Mouse (Mus musculus) splenic B cell, adult 2 months (primary cell): Measurements from ENCODE around the gene Sox30.

Experiments
- DNase-seq: peaks from one replicate; pipeline ENCODE4 v3.0.0-alpha.2; 2011; ENCODE audit warnings: low read depth, low spot score
- H3K27me3 ChIP-seq: 2 replicates; pipeline ENCODE4 v1.6.1; 2012; ENCODE audit warnings: mild to moderate bottlenecking, low read length, moderate library complexity, mixed read lengths; ENCODE audit not compliant: control insufficient read depth, poor library complexity, insufficient read depth, severe bottlenecking
- H3K36me3 ChIP-seq: 2 replicates; pipeline ENCODE4 v1.6.1; 2012; ENCODE audit warnings: mild to moderate bottlenecking, low read length, moderate library complexity, mixed read lengths; ENCODE audit not compliant: control insufficient read depth, poor library complexity, insufficient read depth, severe bottlenecking

Gene Sox30

DNA sequence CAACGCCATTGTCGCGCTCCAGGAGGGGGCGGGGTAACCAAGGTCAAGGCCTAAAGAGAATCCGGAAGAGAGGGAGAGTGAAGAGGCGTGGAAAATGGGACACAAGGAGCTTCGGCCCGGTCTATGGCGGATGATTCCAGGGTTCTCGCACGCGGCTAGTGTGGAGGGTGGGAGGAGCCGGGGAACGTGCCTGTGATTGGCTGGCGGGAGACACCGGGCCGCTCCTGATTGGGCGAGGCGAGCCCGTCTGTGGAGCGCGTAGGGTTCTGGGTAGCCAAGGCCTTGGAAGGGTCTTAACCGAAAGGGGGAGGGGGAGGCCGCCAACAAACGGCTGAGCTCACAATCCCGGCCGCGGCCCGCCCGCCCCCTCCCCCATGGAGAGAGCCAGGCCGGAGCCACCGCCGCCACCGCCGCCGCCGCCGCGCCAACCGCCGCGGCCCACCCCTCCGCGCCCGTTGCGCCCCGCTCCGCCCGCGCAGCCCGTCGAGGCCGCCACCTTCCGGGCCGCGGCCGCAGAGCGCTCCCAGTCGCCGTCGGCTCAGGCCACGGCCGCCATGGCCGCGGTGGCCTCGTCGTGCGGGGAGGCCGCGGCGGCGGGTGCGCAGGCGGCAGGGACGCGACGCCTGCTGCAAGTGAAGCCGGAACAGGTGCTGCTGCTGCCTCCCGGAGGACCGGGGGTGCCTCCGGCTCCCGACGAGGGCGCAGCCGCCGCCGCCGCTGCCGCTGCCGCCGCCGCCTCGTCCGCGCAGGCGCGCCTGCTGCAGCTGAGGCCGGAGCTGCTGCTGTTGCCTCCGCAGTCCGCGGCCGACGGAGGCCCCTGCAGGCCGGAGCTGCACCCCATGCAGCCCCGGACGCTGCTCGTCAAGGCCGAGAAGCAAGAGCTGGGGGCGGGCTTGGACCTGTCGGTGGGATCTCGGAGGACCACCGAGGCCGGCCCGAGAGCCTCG is at the start of gene Sox30:
Sox30 (plus strand) TSS at position 365 of the 947 bp plus-strand sequence.
- Histone ChIP-seq H3K27me3 (no peaks in the 10 kb centered on the region; the same call in 1 of the 2 replicates), H3K36me3 (no peaks in the 10 kb centered on the region)
- peak; percentile 53 for DNase-seq

DNA sequence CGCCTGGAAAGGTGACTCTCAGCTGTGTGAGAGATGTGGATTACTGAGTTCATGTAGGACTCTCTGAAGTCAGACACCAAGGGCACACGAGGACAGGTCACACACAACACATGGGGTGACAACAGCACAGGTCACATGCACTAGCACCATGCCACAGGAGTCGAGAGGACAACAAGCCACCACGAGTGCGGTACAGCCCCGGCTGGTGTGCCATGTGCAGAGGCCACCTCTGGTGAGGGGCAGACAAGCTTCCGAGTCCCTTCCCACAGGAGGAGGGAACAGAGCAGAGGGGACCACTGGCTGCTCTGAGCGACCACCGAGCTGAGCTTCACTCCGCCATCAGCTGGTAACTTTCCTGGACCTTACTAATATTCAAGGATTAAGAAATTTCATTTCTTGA is 47.3 kb upstream of the Sox30 start:
- Histone ChIP-seq H3K27me3 (no peaks in the 10 kb centered on the region), H3K36me3 (peaks cover 16% of the 10 kb centered on the region)
- no peak for DNase-seq

DNA sequence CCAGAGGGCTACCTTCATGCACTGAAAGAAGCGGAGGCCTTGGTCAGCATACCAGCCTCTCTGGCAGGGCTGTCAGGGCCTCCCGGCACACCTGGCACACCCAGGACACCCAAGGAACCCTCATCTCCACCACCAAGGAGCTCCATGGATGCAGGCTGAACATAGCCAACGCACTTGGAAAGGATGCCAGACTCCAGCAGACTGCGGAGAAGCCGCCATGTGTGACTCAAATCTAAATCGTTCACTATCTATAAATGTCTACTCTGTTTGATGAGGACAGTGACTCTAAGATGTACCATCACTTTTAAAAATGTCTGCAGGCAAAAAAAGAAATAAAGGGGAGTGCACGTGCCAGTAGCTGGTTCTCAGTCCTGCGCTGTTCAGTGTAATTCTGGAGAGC is 42.6 kb upstream of the Sox30 start:
- DNase-seq: no peak
- Histone ChIP-seq H3K36me3 (peaks cover 12% of the 10 kb centered on the region), H3K27me3 (no peaks in the 10 kb centered on the region)

- DNase-seq: no peak
- no peaks in the 10 kb centered on the region for H3K27me3 ChIP-seq
- H3K36me3 ChIP-seq: no peaks in the 10 kb centered on the region
Measured at GRCm38 (mm10) chr11:45938917-45939316, 41.2 kb upstream of the Sox30 start.

DNA sequence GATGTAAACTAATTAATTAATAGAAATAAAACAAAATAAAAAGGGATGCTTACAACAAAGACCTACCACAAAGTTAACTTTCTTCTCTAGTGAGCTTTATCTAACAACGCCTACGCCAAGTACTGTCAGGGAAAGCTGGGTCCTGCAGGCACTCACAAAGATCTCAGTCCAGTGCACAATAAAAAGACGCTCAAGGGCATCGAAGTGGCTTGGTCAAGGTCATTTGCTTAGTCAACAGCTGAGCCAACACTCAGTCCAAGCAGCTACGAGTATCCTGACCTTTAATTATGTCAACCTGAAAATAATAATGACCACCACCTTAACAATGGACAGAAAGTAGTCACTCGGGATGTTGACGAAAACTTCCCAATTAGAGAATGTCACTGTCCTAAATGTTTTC is 37.8 kb upstream of the Sox30 start:
- DNase-seq: no peak
- Histone ChIP-seq H3K27me3 (no peaks in the 10 kb centered on the region), H3K36me3 (no peaks in the 10 kb centered on the region)

GRCm38 (mm10) chr11:45943108-45943705 is 36.9 kb upstream of the Sox30 start:
- H3K27me3 ChIP-seq: no peaks in the 10 kb centered on the region
- H3K36me3 ChIP-seq: peaks cover 2% of the 10 kb centered on the region; the same call in 1 of the 2 replicates
- DNase-seq: no peak

- DNase-seq: peak; percentile 33
- Histone ChIP-seq H3K27me3 (no peaks in the 10 kb centered on the region), H3K36me3 (peaks cover 2% of the 10 kb centered on the region; the same call in 1 of the 2 replicates)
Measured at GRCm38 (mm10) chr11:45943891-45944642, 36.0 kb upstream of the Sox30 start.

DNA sequence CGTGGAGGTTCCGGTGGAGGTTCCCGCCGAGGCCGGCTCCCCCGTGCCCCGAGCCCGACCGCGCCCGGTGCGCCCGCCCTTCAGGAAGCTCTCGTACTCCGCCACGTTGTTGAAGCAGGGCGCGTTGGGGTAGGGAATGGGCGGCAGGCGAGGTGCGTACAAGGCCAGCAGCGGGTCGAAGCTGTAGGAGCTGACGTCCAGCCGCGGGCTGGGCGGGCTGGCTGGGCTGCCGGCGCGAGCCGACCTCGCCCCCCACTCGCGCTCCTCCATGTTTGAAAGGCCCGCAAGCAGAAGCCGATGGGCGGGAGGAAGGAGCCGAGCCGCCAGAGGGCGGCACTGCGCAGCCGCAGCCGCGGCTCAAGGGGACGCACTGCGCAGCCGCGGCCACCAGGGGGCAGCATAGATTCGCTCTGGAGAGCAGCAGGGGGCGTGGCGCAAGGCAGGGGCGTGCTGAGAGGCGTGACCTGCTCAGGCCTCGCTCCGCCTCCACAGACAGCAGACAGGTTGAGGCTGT is 35.4 kb upstream of the Sox30 start, which contains the start of gene Lsm11:
Lsm11 (minus strand) TSS at position 293 of the 514 bp plus-strand sequence.
- DNase-seq: peak; percentile 98
- Histone ChIP-seq H3K27me3 (no peaks in the 10 kb centered on the region), H3K36me3 (peaks cover 2% of the 10 kb centered on the region; the same call in 1 of the 2 replicates)

DNA sequence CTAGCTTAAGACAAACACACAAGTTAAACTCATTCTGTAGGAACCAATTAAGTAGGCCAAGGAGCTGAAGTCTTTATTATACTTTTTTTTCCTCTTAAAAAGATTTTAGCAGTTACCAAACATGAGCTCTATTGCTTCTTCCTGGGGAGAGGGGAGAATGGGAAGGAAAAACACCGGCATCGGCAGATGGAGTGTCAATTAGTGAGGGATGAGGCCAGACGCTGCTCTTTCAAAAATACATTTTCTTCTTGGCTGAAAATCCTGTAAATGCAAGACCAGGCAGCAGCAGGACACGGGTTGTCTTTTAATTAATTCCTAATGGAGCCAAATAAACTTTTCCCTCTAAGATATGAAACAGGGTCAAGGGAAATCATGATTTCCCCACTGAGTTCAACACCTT is 33.3 kb upstream of the Sox30 start:
- DNase-seq: no peak
- no peaks in the 10 kb centered on the region for H3K27me3 ChIP-seq
- peaks cover 2% of the 10 kb centered on the region for H3K36me3 ChIP-seq

DNA sequence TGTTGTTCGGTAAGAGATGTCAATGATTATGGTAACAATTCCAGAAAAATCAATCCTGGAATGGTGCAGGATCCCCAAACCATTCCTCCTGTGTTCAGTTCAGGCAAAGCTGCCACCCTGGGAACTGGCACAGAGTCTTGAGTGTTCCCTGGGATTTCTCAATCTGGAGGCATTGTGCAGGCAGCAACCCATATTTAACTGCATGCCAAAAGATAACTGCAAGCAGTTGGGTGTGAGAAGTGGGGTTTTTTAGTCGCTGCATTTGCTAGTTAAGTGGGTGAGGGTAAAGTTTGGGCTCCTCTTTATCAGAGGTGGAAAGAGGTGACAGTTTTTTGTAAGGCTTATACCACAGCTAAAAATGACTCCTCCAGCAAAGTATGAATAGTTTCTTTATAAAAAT is 32.6 kb upstream of the Sox30 start:
- no peaks in the 10 kb centered on the region for H3K27me3 ChIP-seq

DNA sequence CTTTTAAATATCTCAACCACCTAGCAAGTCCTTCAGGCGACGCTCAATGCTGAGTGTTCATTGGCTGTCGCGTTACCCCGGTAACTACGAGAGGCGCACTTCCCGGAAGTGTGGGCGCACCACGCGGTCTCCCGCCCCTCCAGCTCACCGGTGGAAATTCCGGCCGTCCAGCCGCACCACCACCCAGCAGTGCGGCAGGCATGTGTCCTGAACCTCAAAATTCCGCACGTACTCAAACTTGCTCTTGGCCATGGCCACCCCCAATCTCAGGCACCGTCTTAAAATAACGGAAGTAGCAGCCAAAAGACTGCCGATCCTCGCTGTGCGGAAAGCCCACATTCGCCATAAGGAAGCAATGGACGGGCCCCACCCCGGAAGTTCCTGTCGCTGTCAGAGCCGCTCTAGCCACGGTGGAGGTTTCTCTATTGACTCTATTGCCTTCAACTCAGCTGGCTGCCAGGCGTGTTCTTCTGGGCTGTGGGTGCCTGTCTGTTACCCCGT is 24.9 kb upstream of the Sox30 start, which contains the start of gene Thg1l:
Thg1l (minus strand) TSS at position 368 of the 501 bp plus-strand sequence.
- no peaks in the 10 kb centered on the region for H3K27me3 ChIP-seq
- DNase-seq: peak; percentile 98
- H3K36me3 ChIP-seq: no peaks in the 10 kb centered on the region; the same call in 1 of the 2 replicates

More for the DNA sequence above, 32.6 kb upstream of the Sox30 start:
- DNase-seq: no peak
- peaks cover 2% of the 10 kb centered on the region for H3K36me3 ChIP-seq

GRCm38 (mm10) chr11:45959598-45959997 is 20.5 kb upstream of the Sox30 start:
- H3K36me3 ChIP-seq: no peaks in the 10 kb centered on the region
- DNase-seq: peak; percentile 74
- H3K27me3 ChIP-seq: no peaks in the 10 kb centered on the region

DNA sequence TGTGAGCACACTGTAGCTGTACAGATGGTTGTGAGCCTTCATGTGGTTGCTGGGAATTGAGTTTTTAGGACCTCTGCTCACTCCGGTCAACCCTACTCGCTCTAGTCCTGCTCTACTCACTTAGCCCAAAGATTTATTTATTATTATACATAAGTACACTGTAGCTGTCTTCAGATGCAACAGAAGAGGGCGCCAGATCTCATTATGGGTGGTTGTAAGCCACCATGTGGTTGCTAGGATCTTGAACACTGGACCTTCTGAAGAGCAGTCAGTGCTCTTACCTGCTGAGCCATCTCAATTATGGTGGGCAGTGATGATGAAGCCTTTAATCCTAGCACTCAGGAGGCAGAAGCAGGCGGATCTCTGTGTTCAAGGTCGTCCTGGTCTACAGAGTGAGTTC is 20.1 kb upstream of the Sox30 start:
- H3K27me3 ChIP-seq: no peaks in the 10 kb centered on the region
- no peaks in the 10 kb centered on the region for H3K36me3 ChIP-seq
- DNase-seq: peak; percentile 70

DNA sequence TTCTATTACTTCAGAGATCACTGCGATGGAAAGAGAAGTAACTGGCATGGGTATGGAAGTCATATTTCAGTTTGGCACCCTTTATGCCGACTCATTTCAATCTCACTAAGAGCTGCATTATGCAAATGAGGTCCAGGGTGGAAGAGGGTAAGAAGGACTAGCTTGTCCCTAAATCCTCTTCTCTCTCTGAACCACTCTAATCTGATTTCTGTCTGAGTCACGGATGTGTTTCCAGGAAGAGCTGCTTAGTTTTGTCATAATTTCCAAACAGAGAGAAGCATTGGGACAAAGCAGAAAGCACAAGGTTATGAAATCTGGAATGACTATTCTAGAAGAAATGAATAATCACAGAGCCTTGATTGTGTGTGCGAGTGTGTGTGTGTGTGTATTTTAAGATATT is 13.2 kb upstream of the Sox30 start:
- DNase-seq: no peak
- H3K36me3 ChIP-seq: no peaks in the 10 kb centered on the region
- no peaks in the 10 kb centered on the region for H3K27me3 ChIP-seq
